Mouse (Mus musculus) adrenal gland, postnatal 36 days (tissue): ENCODE results near the gene Olfr1286. TPM values are rescaled to one million over a fixed set of nuclear protein-coding genes. Genes with fewer than 3 reads are reported as not detected.

Experiments used
- DNase-seq, 2 experiments: peaks; one replicate each; pipeline ENCODE4 v3.0.0; 2021; ENCODE audit warnings: mixed read lengths in 1 of 2
- long read RNA-seq, 2 experiments: library from polyadenylated mRNA; stranded (forward); transcript quantifications; one replicate each; pipeline ENCODE4 v2.0.0; 2021; ENCODE audit warnings: borderline sequencing depth in 2 of 2
- total RNA-seq, 2 experiments: library from RNA; stranded (reverse); gene quantifications; 2 replicates each; pipeline ENCODE4 v1.2.3; 2021

The Olfr1286 gene
- not detected for total RNA-seq
- long read RNA-seq, experiment 1: 0 reads
- long read RNA-seq, experiment 2: 0 reads

GRCm38 (mm10) chr2:111422931-111423330 is at the start of gene Olfr1286:
Gene Olfr1286 (minus strand): TSS chr2:111423115.
- DNase-seq: no peak

- no peak for DNase-seq
Observed at GRCm38 (mm10) chr2:111448842-111449241, 25.9 kb upstream of the Olfr1286 start, which contains the start of gene Olfr1287. Gene Olfr1287 (plus strand): TSS chr2:111449142.

- DNase-seq: no peak
Observed at GRCm38 (mm10) chr2:111375222-111375621, 47.7 kb downstream of the Olfr1286 start, which contains the start of gene Olfr1284. Gene Olfr1284 (plus strand): TSS chr2:111375522.

Other genes starting within 250 kb of the Olfr1286 start
- not detected for gene 4930430A15Rik, start 193.5 kb downstream of the Olfr1286 start, total RNA-seq
- not detected for gene Olfr1275, start 187.8 kb downstream of the Olfr1286 start, total RNA-seq
- not detected for gene Olfr1276, start 168.6 kb downstream of the Olfr1286 start, total RNA-seq
- not detected for gene Olfr1277, start 149.0 kb downstream of the Olfr1286 start, total RNA-seq
- gene Olfr1278, start 133.0 kb downstream of the Olfr1286 start, total RNA-seq: not detected
- gene Olfr1279, start 122.5 kb downstream of the Olfr1286 start, total RNA-seq: not detected
- gene Olfr1280, start 109.1 kb downstream of the Olfr1286 start, total RNA-seq: not detected
- not detected for gene Olfr1281, start 96.6 kb downstream of the Olfr1286 start, total RNA-seq
- not detected for gene Olfr1282, start 87.0 kb downstream of the Olfr1286 start, total RNA-seq
- not detected for gene Olfr1283, start 56.3 kb downstream of the Olfr1286 start, total RNA-seq
- gene Olfr1284, start 47.6 kb downstream of the Olfr1286 start, total RNA-seq: not detected
- not detected for gene Olfr1287, start 26.0 kb upstream of the Olfr1286 start, total RNA-seq
- not detected for gene Olfr1288, start 51.0 kb upstream of the Olfr1286 start, total RNA-seq
- not detected for gene Olfr1289, start 57.7 kb upstream of the Olfr1286 start, total RNA-seq
- gene Olfr1290, start 70.7 kb upstream of the Olfr1286 start, total RNA-seq: not detected
- not detected for gene Olfr1291-ps1, start 74.1 kb upstream of the Olfr1286 start, total RNA-seq
- not detected for gene Olfr1293-ps, start 102.1 kb upstream of the Olfr1286 start, total RNA-seq
- gene Olfr1294, start 117.2 kb upstream of the Olfr1286 start, total RNA-seq: not detected
- gene Olfr1295, start 146.6 kb upstream of the Olfr1286 start, total RNA-seq: not detected
- not detected for gene Olfr1297, start 203.4 kb upstream of the Olfr1286 start, total RNA-seq
- not detected for gene Olfr1298, start 226.1 kb upstream of the Olfr1286 start, total RNA-seq
- not detected for gene Olfr1299, start 238.3 kb upstream of the Olfr1286 start, total RNA-seq